Mouse (Mus musculus): ENCODE data around the gene Ndn.

Ndn gene

GRCm38 (mm10) chr7:62346269-62346668, at the start of gene Ndn:
Gene Ndn (plus strand): TSS chr7:62346569.
- DNase-seq, result no peak

DNA sequence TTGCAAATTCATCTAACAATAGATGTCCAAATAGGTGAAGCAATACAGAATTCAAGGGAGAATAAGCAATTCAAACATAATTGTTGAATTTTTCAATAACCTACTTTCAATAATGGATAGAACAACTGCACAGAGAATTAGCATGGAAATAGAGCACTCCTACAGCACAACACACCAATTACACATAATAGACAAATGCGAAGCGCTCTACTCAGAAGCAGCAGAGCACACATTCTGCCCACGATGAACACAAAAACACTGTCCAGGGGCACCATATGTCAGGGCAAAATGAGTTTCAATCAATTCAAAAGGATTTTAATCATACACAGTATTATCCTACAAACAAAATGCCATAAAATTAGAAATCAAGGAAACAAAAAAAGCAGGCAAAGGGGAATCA, 43.9 kb upstream of the Ndn start:
- no peak for DNase-seq

GRCm38 (mm10) chr7:62306896-62307614, 39.3 kb upstream of the Ndn start:
- no peak for DNase-seq

DNA sequence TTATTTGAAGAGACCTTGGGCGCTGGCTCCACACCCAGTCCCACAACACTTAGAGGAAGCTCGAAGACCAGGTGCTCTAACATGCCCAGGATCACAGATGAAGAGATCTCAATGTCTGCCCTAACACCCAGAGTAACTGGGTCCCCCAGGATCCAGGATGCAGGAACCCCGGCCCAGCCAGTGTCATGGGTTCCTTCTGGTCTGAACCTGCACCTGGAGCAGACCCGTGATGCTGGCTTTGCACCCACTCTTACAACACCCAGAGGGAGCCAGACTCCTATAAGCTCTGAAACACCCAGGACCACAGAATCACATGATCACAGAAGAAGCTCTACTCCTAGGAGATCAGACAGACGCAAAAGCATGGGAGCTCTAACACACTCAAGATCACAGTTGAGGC, 29.6 kb upstream of the Ndn start:
- DNase-seq, result no peak

GRCm38 (mm10) chr7:62345411-62345810, 958 bp upstream of the Ndn start:
- DNase-seq, result no peak

DNA sequence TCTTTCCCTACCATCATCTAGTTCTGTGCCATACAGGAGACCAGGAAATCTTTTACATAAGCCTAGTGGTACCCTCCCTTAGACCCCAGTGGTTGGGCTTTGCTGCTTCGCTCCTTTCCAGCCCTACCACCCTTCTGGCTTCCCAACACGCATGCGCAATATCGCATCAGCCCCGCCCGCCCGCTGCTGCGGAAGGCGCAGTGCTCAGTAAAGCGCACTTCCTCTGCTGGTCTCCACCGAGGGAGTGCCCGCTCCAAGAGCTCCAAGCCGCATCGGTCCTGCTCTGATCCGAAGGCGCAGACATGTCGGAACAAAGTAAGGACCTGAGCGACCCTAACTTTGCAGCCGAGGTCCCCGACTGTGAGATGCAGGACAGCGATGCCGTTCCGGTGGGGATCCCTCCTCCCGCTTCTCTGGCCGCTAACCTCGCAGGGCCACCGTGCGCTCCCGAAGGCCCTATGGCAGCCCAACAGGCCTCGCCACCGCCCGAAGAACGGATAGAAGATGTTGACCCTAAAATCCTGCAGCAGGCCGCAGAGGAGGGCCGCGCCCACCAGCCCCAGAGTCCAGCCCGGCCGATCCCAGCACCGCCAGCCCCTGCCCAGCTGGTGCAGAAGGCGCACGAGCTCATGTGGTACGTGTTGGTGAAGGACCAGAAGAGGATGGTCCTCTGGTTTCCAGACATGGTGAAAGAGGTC, 1.9 kb downstream of the Ndn start:
- peak; percentile 91 to 95 for DNase-seq

- DNase-seq, result no peak
Observed at GRCm38 (mm10) chr7:62348804-62349190, 2.4 kb downstream of the Ndn start.

DNA sequence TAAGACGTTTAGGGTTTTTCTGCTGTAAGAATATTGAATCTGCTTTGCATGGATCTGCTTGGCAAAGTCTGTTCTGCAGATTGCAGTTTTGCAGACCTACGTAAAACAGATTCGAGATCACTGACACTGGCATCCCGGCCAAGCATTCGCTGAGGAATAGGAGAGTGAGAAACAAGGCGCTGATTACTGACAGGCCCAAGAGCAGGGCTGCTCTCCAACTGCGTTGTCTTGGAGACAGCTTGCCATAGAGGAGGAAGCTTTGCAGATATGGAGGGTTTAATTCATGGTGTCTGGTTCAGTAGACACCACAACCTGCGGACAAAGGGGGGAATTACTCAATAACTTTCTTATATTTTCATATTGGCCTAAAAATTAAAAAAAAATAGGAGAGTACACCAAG, 4.9 kb downstream of the Ndn start:
- DNase-seq, result peak in 1 of 2 experiments; percentile 4

- DNase-seq, result no peak
Observed at GRCm38 (mm10) chr7:62365039-62365636, 18.8 kb downstream of the Ndn start.

DNA sequence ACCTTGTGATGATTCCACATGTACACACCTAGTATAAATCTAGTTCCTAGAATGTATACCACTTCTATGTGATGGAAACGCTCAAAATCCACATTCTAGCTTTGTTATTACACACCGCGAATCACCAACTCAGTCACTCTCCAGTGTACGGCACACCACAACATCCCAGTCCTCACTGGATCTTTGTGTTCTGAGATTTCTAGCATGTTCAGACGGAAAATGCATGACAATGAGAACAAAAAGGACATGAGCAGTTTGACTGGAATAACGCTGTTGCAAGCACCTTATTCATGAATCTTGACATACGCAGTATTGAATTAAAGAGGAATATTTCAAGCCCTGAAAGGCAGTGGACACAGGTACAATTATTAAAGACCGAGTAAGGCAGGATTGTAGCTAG, 20.4 kb downstream of the Ndn start:
- DNase-seq, result no peak

DNA sequence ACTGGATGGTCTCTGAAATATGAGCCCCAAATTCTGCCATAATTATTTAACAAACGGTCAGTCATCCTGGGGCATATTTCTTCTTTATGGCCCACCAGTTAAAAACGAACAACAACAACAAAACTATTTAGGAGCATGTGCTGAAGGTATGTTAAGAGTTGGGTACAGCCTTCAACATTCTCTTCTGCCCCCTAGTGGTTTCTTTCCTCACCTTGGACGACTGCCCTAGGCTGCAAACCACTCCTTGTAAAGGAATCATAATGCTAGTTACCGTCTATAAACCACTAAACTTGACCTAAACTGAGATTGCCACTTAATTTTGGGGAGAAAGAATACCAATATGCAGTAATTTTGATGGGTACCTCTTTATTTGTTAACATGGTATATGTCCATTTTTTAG, 29.3 kb downstream of the Ndn start:
- peak; percentile 46 to 63 for DNase-seq

- DNase-seq, result peak; percentile 32 to 43
Observed at GRCm38 (mm10) chr7:62376510-62377304, 30.3 kb downstream of the Ndn start, which contains the start of gene Magel2. Gene Magel2 (plus strand): TSS chr7:62377010.

GRCm38 (mm10) chr7:62377313-62377712, 30.9 kb downstream of the Ndn start:
- DNase-seq, result no peak

- DNase-seq, result peak in 1 of 2 experiments; percentile 6
Observed at GRCm38 (mm10) chr7:62378529-62378928, 32.2 kb downstream of the Ndn start.

- DNase-seq, result peak; percentile 61 to 72
Observed at GRCm38 (mm10) chr7:62382391-62382790, 36.0 kb downstream of the Ndn start.

- no peak for DNase-seq
Observed at GRCm38 (mm10) chr7:62388291-62388690, 41.9 kb downstream of the Ndn start.

DNA sequence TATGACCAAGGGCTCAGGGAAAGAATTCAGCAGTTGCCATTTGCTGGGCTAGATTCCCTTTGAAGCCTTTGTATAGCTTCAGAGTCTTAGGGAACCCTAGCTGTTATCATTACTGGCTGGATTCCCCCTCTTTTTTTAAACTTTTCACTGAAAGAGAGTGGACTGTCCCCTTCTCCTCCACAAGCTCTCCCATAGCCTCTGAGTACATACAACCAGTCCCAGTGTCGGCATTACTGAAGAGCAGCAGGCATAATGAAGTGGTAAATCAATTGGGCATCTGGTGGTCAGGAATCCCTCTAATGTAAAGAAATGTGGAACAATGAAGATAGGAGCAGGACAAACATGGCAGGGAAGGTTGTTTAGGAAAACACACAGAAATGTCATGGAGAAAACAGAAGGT, 45.8 kb downstream of the Ndn start:
- no peak for DNase-seq

All from cerebellum, postnatal 14 days (tissue).